Mouse (Mus musculus) kidney, postnatal 0 days (tissue): ENCODE measurements around the gene Tgm2. TPM values are rescaled to one million over a fixed set of nuclear protein-coding genes. Genes with fewer than 3 reads are reported as not detected.
A peak's percentile ranks its signal among the peaks of the same experiment; 100 is the strongest.

Source experiments
- ATAC-seq: fragments of 200-750 bp; cut with Nextera tagmentation; replicated peaks from 2 replicates; pipeline ENCODE4 v1.8.0; 2017; ENCODE audit warnings: low read depth, moderate number of reproducible peaks, moderate TSS enrichment, moderate library complexity; ENCODE audit not compliant: low FRiP score
- DNase-seq: peaks from one replicate; pipeline ENCODE4 v3.0.0-alpha.2; 2016; ENCODE audit warnings: low spot score
- H3K27ac ChIP-seq: fragments of 300-500 bp; sonication (generic); 2 replicates; pipeline ENCODE4 v1.5.1; 2014; ENCODE audit warnings: mild to moderate bottlenecking
- H3K27me3 ChIP-seq: fragments of 300-500 bp; sonication (generic); 2 replicates; pipeline ENCODE4 v1.6.1; 2014; ENCODE audit warnings: low read length, mixed read lengths; ENCODE audit not compliant: insufficient read depth
- H3K36me3 ChIP-seq: fragments of 300-500 bp; sonication (generic); 2 replicates; pipeline ENCODE4 v1.6.1; 2014; ENCODE audit warnings: low read length, mixed read lengths; ENCODE audit not compliant: insufficient read depth
- H3K4me1 ChIP-seq: fragments of 300-500 bp; sonication (generic); replicated peaks from 2 replicates; pipeline ENCODE4 v1.6.1; 2014; ENCODE audit warnings: antibody characterized with exemption, low read length, mixed read lengths; ENCODE audit not compliant: insufficient read depth
- H3K4me2 ChIP-seq: fragments of 300-500 bp; sonication (generic); 2 replicates; pipeline ENCODE4 v1.6.1; 2014; ENCODE audit warnings: mild to moderate bottlenecking, low read length, moderate library complexity, mixed read lengths
- H3K4me3 ChIP-seq: fragments of 300-500 bp; sonication (generic); replicated peaks from 2 replicates; pipeline ENCODE4 v1.5.1; 2014; ENCODE audit warnings: low read depth, low read length
- H3K9ac ChIP-seq: fragments of 300-500 bp; sonication (generic); 2 replicates; pipeline ENCODE4 v1.6.1; 2014; ENCODE audit warnings: low read depth, low read length
- H3K9me3 ChIP-seq: fragments of 300-500 bp; sonication (generic); replicated peaks from 2 replicates; pipeline ENCODE4 v1.6.1; 2016; ENCODE audit warnings: low read length, inconsistent platforms, mixed read lengths
- CTCF ChIP-seq: IDR thresholded peaks from 2 replicates; pipeline ENCODE4 v1.5.1; 2016; ENCODE audit warnings: antibody characterized with exemption, low read depth, mild to moderate bottlenecking, moderate library complexity
- WGBS: fragments of 180-500 bp; shearing (Covaris S2); extraction: QIAGEN DNeasy Blood & Tissue Kit; methylation state at CpG from one replicate; pipeline ENCODE4 v1.1.7; 2014; 5-methylcytosine and 5-hydroxymethylcytosine counted together
- polyA plus RNA-seq: library from polyadenylated mRNA; unstranded; fragments of >200 nt; fragmentation: Nextera tagmentation; extraction: Ambion mirVana; gene quantifications from 2 replicates; pipeline ENCODE4 v1.2.1, GENCODE M21; 2015

The Tgm2 gene
- polyA plus RNA-seq, 1 experiment from 2014 or later: 26.9 TPM

GRCm38 (mm10) chr2:158169351-158169750 lies 23.1 kb upstream of the Tgm2 start:
- no peaks in the 10 kb centered on the region for H3K36me3 ChIP-seq
- H3K27me3 ChIP-seq: no peaks in the 10 kb centered on the region
- no peak overlapping the region for H3K4me2 ChIP-seq
- no peak for TF ChIP-seq CTCF
- no peak for DNase-seq
- H3K27ac ChIP-seq: no peak overlapping the region
- H3K4me3 ChIP-seq: no peak overlapping the region
- WGBS: 78% methylated on average over 6 of the region's 6 CpGs
- no peaks in the 10 kb centered on the region for H3K9me3 ChIP-seq
- H3K4me1 ChIP-seq: peaks cover 15% of the 10 kb centered on the region
- no peak overlapping the region for H3K9ac ChIP-seq
- ATAC-seq: no peak

- no peak overlapping the region for H3K4me3 ChIP-seq
- no peak overlapping the region for H3K9ac ChIP-seq
- H3K36me3 ChIP-seq: no peaks in the 10 kb centered on the region
- H3K27me3 ChIP-seq: no peaks in the 10 kb centered on the region
- WGBS: 55% methylated on average over 8 of the region's 8 CpGs
- H3K27ac ChIP-seq: no peak overlapping the region
- H3K4me1 ChIP-seq: peaks cover 15% of the 10 kb centered on the region
- DNase-seq (no peak), ATAC-seq (no peak)
- H3K9me3 ChIP-seq: no peaks in the 10 kb centered on the region
- TF ChIP-seq CTCF: no peak
- H3K4me2 ChIP-seq: no peak overlapping the region
Observed at GRCm38 (mm10) chr2:158168741-158169211, 22.5 kb upstream of the Tgm2 start.

- DNase-seq: no peak
- H3K27me3 ChIP-seq: no peaks in the 10 kb centered on the region
- no peak overlapping the region for H3K27ac ChIP-seq
- no peak overlapping the region for H3K4me2 ChIP-seq
- 54% methylated on average over 9 of the region's 9 CpGs for WGBS
- no peak overlapping the region for H3K4me3 ChIP-seq
- ATAC-seq: no peak
- peaks cover 15% of the 10 kb centered on the region for H3K4me1 ChIP-seq
- no peaks in the 10 kb centered on the region for H3K9me3 ChIP-seq
- H3K9ac ChIP-seq: no peak overlapping the region
- no peak for TF ChIP-seq CTCF
- H3K36me3 ChIP-seq: no peaks in the 10 kb centered on the region
Observed at GRCm38 (mm10) chr2:158167496-158168205, 21.4 kb upstream of the Tgm2 start.

- Histone ChIP-seq H3K4me3 (no peak overlapping the region), H3K9ac (no peak overlapping the region), H3K4me2 (no peak overlapping the region), H3K4me1 (peaks cover 15% of the 10 kb centered on the region), H3K27me3 (no peaks in the 10 kb centered on the region), H3K9me3 (no peaks in the 10 kb centered on the region), H3K27ac (peak overlapping the region; percentile 69), H3K36me3 (no peaks in the 10 kb centered on the region)
- 50% methylated on average over 7 of the region's 7 CpGs for WGBS
- TF ChIP-seq CTCF: no peak
- ATAC-seq (0 out of 2 replicates have a peak, but pooled peaks have one; percentile 27), DNase-seq (no peak)
Observed at GRCm38 (mm10) chr2:158166628-158167027, 20.4 kb upstream of the Tgm2 start.

- Histone ChIP-seq H3K27ac (no peak overlapping the region), H3K4me1 (peaks cover 15% of the 10 kb centered on the region), H3K36me3 (no peaks in the 10 kb centered on the region), H3K9me3 (no peaks in the 10 kb centered on the region), H3K9ac (no peak overlapping the region), H3K27me3 (no peaks in the 10 kb centered on the region), H3K4me2 (no peak overlapping the region), H3K4me3 (no peak overlapping the region)
- DNase-seq (no peak), ATAC-seq (no peak)
- 61% methylated on average over 4 of the region's 4 CpGs for WGBS
- TF ChIP-seq CTCF: no peak
Observed at GRCm38 (mm10) chr2:158165776-158166175, 19.5 kb upstream of the Tgm2 start.

- DNase-seq (no peak), ATAC-seq (no peak)
- Histone ChIP-seq H3K36me3 (no peaks in the 10 kb centered on the region), H3K9me3 (no peaks in the 10 kb centered on the region), H3K4me2 (no peak overlapping the region), H3K4me1 (peaks cover 22% of the 10 kb centered on the region), H3K9ac (no peak overlapping the region), H3K27me3 (no peaks in the 10 kb centered on the region), H3K27ac (no peak overlapping the region), H3K4me3 (no peak overlapping the region)
- whole genome bisulfite sequencing: 30% methylated on average over 6 of the region's 6 CpGs
- TF ChIP-seq CTCF: no peak
Observed at GRCm38 (mm10) chr2:158163034-158163433, 16.8 kb upstream of the Tgm2 start.
